Mouse (Mus musculus) bone marrow, adult 2 months (tissue): Measurements from ENCODE around the gene Dnm2. TPM values are rescaled to one million over a fixed set of nuclear protein-coding genes. Genes with fewer than 3 reads are reported as not detected.
A peak's percentile ranks its signal among the peaks of the same experiment; 100 is the strongest.

Experiments
- H3K27ac ChIP-seq: fragments of 200-500 bp; 2 replicates; pipeline ENCODE4 v1.5.1; 2012; ENCODE audit warnings: low read depth, mild to moderate bottlenecking, control low read depth, inconsistent platforms, low read length; ENCODE audit not compliant: control insufficient read depth, poor library complexity, insufficient read depth
- H3K4me1 ChIP-seq: fragments of 200-500 bp; 2 replicates; pipeline ENCODE4 v1.6.1; 2011; ENCODE audit warnings: low read length; ENCODE audit not compliant: control insufficient read depth, insufficient read depth
- H3K4me3 ChIP-seq: fragments of 200-500 bp; replicated peaks from 2 replicates; pipeline ENCODE3; 2011; ENCODE audit warnings: mild to moderate bottlenecking, low read depth, low read length, control low read depth; ENCODE audit not compliant: control insufficient read depth
- CTCF ChIP-seq: fragments of 200-500 bp; IDR thresholded peaks from 2 replicates; pipeline ENCODE4 v1.5.1; 2011; ENCODE audit warnings: low read length, control low read depth; ENCODE audit not compliant: control insufficient read depth, insufficient read depth
- POLR2A ChIP-seq: fragments of 200-500 bp; IDR thresholded peaks from 2 replicates; pipeline ENCODE4 v1.6.1; 2011; ENCODE audit warnings: low read depth, mild to moderate bottlenecking, control low read depth, low read length, borderline replicate concordance; ENCODE audit not compliant: control insufficient read depth
- WGBS: fragments of 180-500 bp; shearing (Covaris S2); methylation state at CpG from one replicate; pipeline ENCODE4 v1.1.7; 2018; 5-methylcytosine and 5-hydroxymethylcytosine counted together
- polyA plus RNA-seq: library from polyadenylated mRNA; stranded (reverse); fragments of >200 nt; gene quantifications from 2 replicates; pipeline ENCODE4 v1.2.4, GENCODE M21; 2011; ENCODE audit warnings: low replicate concordance; ENCODE audit not compliant: missing spikeins, insufficient read depth, insufficient read length

The Dnm2 gene
- polyA plus RNA-seq, 1 experiment = 130 TPM

DNA sequence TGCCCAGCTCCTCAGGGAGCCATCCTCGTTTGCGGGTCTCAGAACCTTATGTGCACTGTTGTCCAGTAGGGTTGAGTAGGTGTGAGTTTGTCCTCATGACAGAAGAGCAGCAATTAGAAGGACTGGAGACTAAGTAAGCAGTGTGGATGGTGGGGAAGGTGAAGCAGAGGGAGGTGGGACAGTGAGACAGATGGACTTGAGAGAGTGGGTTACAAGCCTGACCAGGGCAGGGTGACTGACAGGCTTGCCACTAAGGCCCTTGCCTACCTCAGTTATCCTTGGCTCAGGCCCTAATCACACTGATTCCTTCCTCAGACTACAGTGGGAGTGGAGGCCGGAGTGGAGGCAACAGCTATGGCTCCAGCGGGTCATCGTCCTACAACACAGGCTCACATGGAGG, 21.0 kb upstream of the Dnm2 start:
- 97% methylated on average over 5 of the region's 5 CpGs for WGBS
- Histone ChIP-seq H3K4me1 (no peaks in the 10 kb centered on the region), H3K27ac (no peak overlapping the region), H3K4me3 (no peak overlapping the region)
- TF ChIP-seq CTCF (no peak), POLR2A (no peak)

DNA sequence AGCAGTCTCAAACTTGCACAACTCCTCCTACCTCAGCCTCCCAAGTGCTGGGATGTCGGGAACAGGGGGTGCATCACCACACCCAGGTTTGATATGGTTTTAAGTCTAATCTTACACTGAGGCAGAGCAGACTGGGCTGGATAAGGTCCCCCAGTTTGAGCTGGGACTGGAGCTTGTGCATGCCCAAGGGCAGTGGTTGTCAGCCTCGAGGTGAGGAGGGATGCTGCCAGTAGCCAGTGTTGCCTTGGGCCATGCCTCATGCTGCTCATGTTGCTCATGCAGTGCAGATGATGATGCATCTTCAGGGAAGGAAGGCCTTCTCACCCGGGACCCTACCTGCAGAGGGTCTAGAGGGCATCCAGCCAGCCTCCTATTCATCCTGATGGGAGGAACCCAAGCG, 19.2 kb upstream of the Dnm2 start:
- no peak for TF ChIP-seq CTCF
- TF ChIP-seq POLR2A = no peak
- H3K4me1 ChIP-seq = no peaks in the 10 kb centered on the region
- no peak overlapping the region for H3K4me3 ChIP-seq
- no peak overlapping the region for H3K27ac ChIP-seq
- 76% methylated on average over 4 of the region's 4 CpGs for WGBS

DNA sequence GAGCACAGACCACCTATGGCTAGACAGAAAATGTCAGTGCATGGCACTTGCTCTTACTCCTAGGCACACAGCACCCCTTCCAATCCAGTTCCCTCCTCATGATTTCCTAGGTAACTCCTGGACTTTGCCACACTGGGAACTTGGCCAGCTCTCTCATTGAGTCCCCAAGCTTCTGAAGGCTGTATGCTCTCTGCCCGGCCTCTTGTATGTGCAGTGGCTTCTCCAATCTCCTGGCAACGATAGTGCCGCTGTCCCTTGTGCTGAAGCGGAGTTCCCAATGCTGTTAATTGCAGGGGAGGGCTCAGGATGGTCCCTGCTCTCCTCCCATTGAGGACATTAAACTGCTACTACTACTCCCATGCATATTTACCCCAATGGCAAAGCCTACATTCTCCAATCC, 16.8 kb upstream of the Dnm2 start:
- H3K27ac ChIP-seq = no peak overlapping the region
- peaks cover 1% of the 10 kb centered on the region; the same call in 1 of the 2 replicates for H3K4me1 ChIP-seq
- 20% methylated on average over 4 of the region's 4 CpGs for WGBS
- TF ChIP-seq POLR2A (no peak), CTCF (no peak)
- no peak overlapping the region for H3K4me3 ChIP-seq

DNA sequence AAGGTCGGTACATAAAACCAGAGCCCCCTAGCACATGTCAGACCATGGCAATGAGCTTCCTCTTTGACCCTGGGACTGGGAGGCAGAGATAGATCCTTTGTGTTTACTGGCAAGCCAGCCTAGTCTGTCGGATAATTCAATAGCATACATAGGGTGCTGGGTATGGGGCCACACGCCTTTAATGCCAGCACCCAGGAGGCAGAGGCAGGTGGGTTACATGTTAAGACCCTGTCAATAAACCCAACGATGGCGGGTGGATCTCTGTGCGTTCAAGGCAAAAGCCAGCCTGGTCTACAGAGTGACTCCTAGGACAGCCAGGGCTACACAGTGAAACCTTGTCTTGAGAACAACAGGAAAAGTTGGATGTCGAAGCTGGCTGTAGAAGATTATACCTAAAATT, 16.1 kb upstream of the Dnm2 start:
- WGBS = 58% methylated on average over 7 of the region's 7 CpGs
- no peak overlapping the region for H3K27ac ChIP-seq

DNA sequence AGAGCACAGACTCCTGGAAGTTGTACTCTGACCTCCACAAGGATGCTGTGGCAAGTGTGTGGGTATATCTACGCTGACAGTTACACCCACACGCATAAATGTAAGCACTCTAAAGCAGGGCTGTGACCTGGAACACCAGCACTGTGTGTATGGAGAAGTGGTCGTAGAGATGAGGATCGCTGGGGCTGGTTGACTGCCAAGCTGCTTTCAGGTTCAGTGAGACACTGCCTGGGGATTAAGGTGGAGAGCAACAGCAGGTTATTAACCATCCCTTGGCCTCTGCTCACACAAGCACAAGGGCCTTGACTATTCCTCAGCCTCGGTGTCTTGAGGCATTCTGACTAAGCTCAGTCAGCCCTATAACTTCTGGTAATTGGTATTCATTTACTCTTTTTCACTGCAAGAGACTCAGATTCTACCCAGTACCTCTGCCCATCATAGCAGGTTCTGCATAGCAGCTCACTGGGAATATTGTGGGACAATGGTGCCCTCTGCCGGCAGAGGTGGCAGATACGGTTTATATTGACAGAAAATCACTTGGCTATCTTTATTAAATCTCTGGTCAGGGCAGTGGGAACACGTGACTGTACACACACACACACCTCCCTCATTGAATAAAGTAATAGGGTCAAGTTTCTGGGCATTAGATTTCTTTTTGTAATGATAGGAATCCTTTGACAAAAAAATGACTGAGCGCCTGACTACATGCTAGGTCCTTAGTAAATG, 15.0 kb upstream of the Dnm2 start:
- TF ChIP-seq POLR2A = no peak
- TF ChIP-seq CTCF = peak; percentile 82
- H3K4me3 ChIP-seq = no peak overlapping the region
- no peak overlapping the region for H3K27ac ChIP-seq
- H3K4me1 ChIP-seq = peaks cover 1% of the 10 kb centered on the region; the same call in 1 of the 2 replicates
- WGBS = 31% methylated on average over 9 of the region's 9 CpGs

More for the DNA sequence above, 16.1 kb upstream of the Dnm2 start:
- peaks cover 1% of the 10 kb centered on the region; the same call in 1 of the 2 replicates for H3K4me1 ChIP-seq
- no peak overlapping the region for H3K4me3 ChIP-seq
- no peak for TF ChIP-seq CTCF
- TF ChIP-seq POLR2A = no peak

GRCm38 (mm10) chr9:21411669-21412550, 12.8 kb upstream of the Dnm2 start, which contains the start of gene Qtrt1:
Gene Qtrt1, plus strand, starts transcription at chr9:21411837.
- TF ChIP-seq CTCF (no peak), POLR2A (peak; percentile 71; the same call in 1 of the 2 replicates)
- peak within 1 kb of the TSS; percentile 8; the same call in 1 of the 2 replicates for H3K27ac ChIP-seq
- H3K4me1 ChIP-seq = peaks cover 1% of the 10 kb centered on the region; the same call in 1 of the 2 replicates
- 1% methylated on average over 53 of the region's 53 CpGs for WGBS
- H3K4me3 ChIP-seq = peak within 1 kb of the TSS; percentile 73

DNA sequence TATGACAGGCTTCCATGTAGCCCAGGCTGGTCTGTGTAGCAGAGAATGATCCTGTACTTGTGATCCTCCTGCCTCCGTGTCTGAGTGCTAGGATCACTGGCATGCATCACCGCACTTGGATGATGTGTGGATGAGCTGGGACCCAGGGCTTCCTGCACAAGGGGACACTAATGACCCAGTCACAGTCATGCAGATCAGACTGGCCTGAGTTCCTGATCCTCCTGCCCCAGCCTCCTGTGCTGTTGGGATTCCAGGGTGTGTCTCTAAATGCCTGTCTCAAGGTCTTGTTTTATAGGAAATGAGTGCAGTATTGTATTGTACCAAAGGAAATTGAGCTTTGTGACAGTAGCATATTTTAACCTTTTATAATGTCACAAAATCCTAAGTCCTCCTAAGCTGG, 6.8 kb upstream of the Dnm2 start:
- no peak for TF ChIP-seq CTCF
- no peak for TF ChIP-seq POLR2A
- no peak overlapping the region for H3K4me3 ChIP-seq
- 90% methylated on average over 2 of the region's 2 CpGs for WGBS
- peaks cover 2% of the 10 kb centered on the region; the same call in 1 of the 2 replicates for H3K4me1 ChIP-seq
- no peak overlapping the region for H3K27ac ChIP-seq

GRCm38 (mm10) chr9:21419646-21420045, 5.1 kb upstream of the Dnm2 start:
- H3K4me3 ChIP-seq = no peak overlapping the region
- 66% methylated on average over 2 of the region's 2 CpGs for WGBS
- no peak overlapping the region for H3K27ac ChIP-seq
- H3K4me1 ChIP-seq = peaks cover 2% of the 10 kb centered on the region; the same call in 1 of the 2 replicates
- no peak for TF ChIP-seq CTCF
- TF ChIP-seq POLR2A = no peak
